8 mouse cellular contexts compared by ENCODE assay signal in genomic region chr7:80369967-80370431, GRCm38 (mm10). TPM values are rescaled to one million over a fixed set of nuclear protein-coding genes. Genes with fewer than 3 reads are reported as not detected.
DNase-seq lines count a peak whose midpoint lies in the region; ATAC-seq lines count a peak whose summit lies in the region.

No protein-coding gene starts in this region.

- H3K9ac ChIP-seq in lung, embryonic 15.5 days, result peak overlapping the region; percentile 82; the same call in 1 of the 2 replicates

- WGBS in lung, embryonic 15.5 days, result 25% methylated on average over 4 of the region's 4 CpGs

- no peaks in the 10 kb centered on the region for H3K9me3 ChIP-seq in lung, embryonic 15.5 days

- peak overlapping the region; percentile 90 for H3K27ac ChIP-seq in lung, embryonic 15.5 days
- H3K27ac ChIP-seq in brown adipose tissue, adult 24 weeks (replicated peaks; ENCODE audit: low read depth, low read length), result peak overlapping the region; percentile 54

- peak overlapping the region; percentile 74 for H3K4me2 ChIP-seq in lung, embryonic 15.5 days

- peak overlapping the region; percentile 89 for H3K4me3 ChIP-seq in lung, embryonic 15.5 days
- H3K4me3 ChIP-seq in brown adipose tissue, adult 24 weeks (ENCODE audit: insufficient read depth, low read depth, low read length), result peak overlapping the region; percentile 84

- H3K4me1 ChIP-seq in lung, embryonic 15.5 days, result peaks cover 20% of the 10 kb centered on the region
- peaks cover 3% of the 10 kb centered on the region; the same call in 1 of the 2 replicates for H3K4me1 ChIP-seq in brown adipose tissue, adult 24 weeks (ENCODE audit: control insufficient read depth, insufficient read depth, insufficient read length, low read length)

- H3K36me3 ChIP-seq in lung, embryonic 15.5 days, result peaks cover 26% of the 10 kb centered on the region

- peak; percentile 16; the same call in 1 of the 2 replicates for ATAC-seq in lung, embryonic 15.5 days (ENCODE audit: borderline replicate concordance, extremely low read depth, low FRiP score, low TSS enrichment)
- ATAC-seq in inflammation-experienced regulatory T-cells, adult 6 months, result peak; percentile 19
- peak; percentile 26; the same call in 1 of the 2 replicates for ATAC-seq in monocyte, adult 5-6 weeks (replicated peaks; ENCODE audit: insufficient number of reproducible peaks, low FRiP score, low TSS enrichment, poor library complexity, severe bottlenecking)

- H3K27me3 ChIP-seq in lung, embryonic 15.5 days, result no peaks in the 10 kb centered on the region

- no peak for DNase-seq in lung, postnatal 10 days
- DNase-seq in adrenal gland, adult 18-20 months (ENCODE audit: low spot score in 2 of 2), result no peak
- no peak for DNase-seq in cerebellum, adult 9-11 months
- DNase-seq in cerebellum, adult 9-10 months, result no peak

RNA-seq across cellular contexts. Expression of gene Man2a2, which starts 1.2 kb away (rescaled TPM):
- 18.4 and 22.3 TPM in 2 replicates for polyA plus RNA-seq in lung, embryonic 15.5 days (2015; fragmentation: Nextera tagmentation; extraction: Ambion mirVana)
- polyA plus RNA-seq in brown adipose tissue, adult 24 weeks (2012; ENCODE audit: insufficient read depth, insufficient read length, missing spikeins), result 56.3 and 65.8 TPM in 2 replicates
- polyA plus RNA-seq in inflammation-experienced regulatory T-cells, adult 6 months (2017; shearing (Covaris generic)), result 10 to 100 TPM; 11.1 to 30.9 (median 16.4) TPM
- total RNA-seq in monocyte, adult 5-6 weeks (2017), result 12.8 to 20.6 TPM (median 18.0 TPM) in 3 replicates
- total RNA-seq in adrenal gland, adult 18-20 months (2021), result 10 to 100 TPM; 76.6 to 88.8 TPM

RNA-seq across cellular contexts. Expression of gene Fes, which starts 17.7 kb away (rescaled TPM):
- polyA plus RNA-seq in lung, embryonic 15.5 days (2015; fragmentation: Nextera tagmentation; extraction: Ambion mirVana), result 15.2 and 17.8 TPM in 2 replicates
- 5.6 and 5.8 TPM in 2 replicates for polyA plus RNA-seq in brown adipose tissue, adult 24 weeks (2012; ENCODE audit: insufficient read depth, insufficient read length, missing spikeins)
- polyA plus RNA-seq in inflammation-experienced regulatory T-cells, adult 6 months (2017; shearing (Covaris generic)), result 1 to 10 TPM in 2 of 3 experiments, under 1 TPM in 1; 0.54 to 5.8 (median 2.4) TPM
- total RNA-seq in monocyte, adult 5-6 weeks (2017), result 117 to 175 TPM (median 150 TPM) in 3 replicates
- 10 to 100 TPM in 1 of 2 experiments, 1 to 10 TPM in 1; 8.4 to 13.0 TPM for total RNA-seq in adrenal gland, adult 18-20 months (2021)

RNA-seq across cellular contexts. Expression of gene Hddc3, which starts 27.1 kb away (rescaled TPM):
- 19.6 and 21.2 TPM in 2 replicates for polyA plus RNA-seq in lung, embryonic 15.5 days (2015; fragmentation: Nextera tagmentation; extraction: Ambion mirVana)
- polyA plus RNA-seq in brown adipose tissue, adult 24 weeks (2012; ENCODE audit: insufficient read depth, insufficient read length, missing spikeins), result 35.2 and 35.6 TPM in 2 replicates
- polyA plus RNA-seq in inflammation-experienced regulatory T-cells, adult 6 months (2017; shearing (Covaris generic)), result 10 to 100 TPM in 1 of 3 experiments, 1 to 10 TPM in 2; 1.8 to 12.2 (median 8.2) TPM
- total RNA-seq in monocyte, adult 5-6 weeks (2017), result 0.21 to 6.1 TPM (median 1.5 TPM) in 3 replicates
- total RNA-seq in adrenal gland, adult 18-20 months (2021), result 10 to 100 TPM; 38.5 to 45.9 TPM

RNA-seq across cellular contexts. Expression of gene Unc45a, which starts 29.2 kb away (rescaled TPM):
- polyA plus RNA-seq in lung, embryonic 15.5 days (2015; fragmentation: Nextera tagmentation; extraction: Ambion mirVana), result 36.8 and 42.2 TPM in 2 replicates
- polyA plus RNA-seq in brown adipose tissue, adult 24 weeks (2012; ENCODE audit: insufficient read depth, insufficient read length, missing spikeins), result 12.8 and 19.7 TPM in 2 replicates
- polyA plus RNA-seq in inflammation-experienced regulatory T-cells, adult 6 months (2017; shearing (Covaris generic)), result 10 to 100 TPM; 39.3 to 51.1 (median 40.1) TPM
- total RNA-seq in monocyte, adult 5-6 weeks (2017), result 28.3 to 50.6 TPM (median 33.6 TPM) in 3 replicates
- 10 to 100 TPM; 71.5 to 85.8 TPM for total RNA-seq in adrenal gland, adult 18-20 months (2021)

RNA-seq across cellular contexts. Expression of gene Furin, which starts 35.2 kb away (rescaled TPM):
- polyA plus RNA-seq in lung, embryonic 15.5 days (2015; fragmentation: Nextera tagmentation; extraction: Ambion mirVana), result 16.3 and 16.7 TPM in 2 replicates
- 46.7 and 50.2 TPM in 2 replicates for polyA plus RNA-seq in brown adipose tissue, adult 24 weeks (2012; ENCODE audit: insufficient read depth, insufficient read length, missing spikeins)
- 10 to 100 TPM in 1 of 3 experiments, 1 to 10 TPM in 2; 8.4 to 19.1 (median 8.6) TPM for polyA plus RNA-seq in inflammation-experienced regulatory T-cells, adult 6 months (2017; shearing (Covaris generic))
- total RNA-seq in monocyte, adult 5-6 weeks (2017), result 31.1 to 46.2 TPM (median 34.3 TPM) in 3 replicates
- 100 to 1,000 TPM; 143 to 158 TPM for total RNA-seq in adrenal gland, adult 18-20 months (2021)
